Mouse (Mus musculus) cerebellum, adult 11-12 months (tissue): Measurements from ENCODE around the gene Lmcd1.

ENCODE experiments used
- DNase-seq: peaks from one replicate; pipeline ENCODE4 v3.0.0; 2022

The Lmcd1 gene

DNA sequence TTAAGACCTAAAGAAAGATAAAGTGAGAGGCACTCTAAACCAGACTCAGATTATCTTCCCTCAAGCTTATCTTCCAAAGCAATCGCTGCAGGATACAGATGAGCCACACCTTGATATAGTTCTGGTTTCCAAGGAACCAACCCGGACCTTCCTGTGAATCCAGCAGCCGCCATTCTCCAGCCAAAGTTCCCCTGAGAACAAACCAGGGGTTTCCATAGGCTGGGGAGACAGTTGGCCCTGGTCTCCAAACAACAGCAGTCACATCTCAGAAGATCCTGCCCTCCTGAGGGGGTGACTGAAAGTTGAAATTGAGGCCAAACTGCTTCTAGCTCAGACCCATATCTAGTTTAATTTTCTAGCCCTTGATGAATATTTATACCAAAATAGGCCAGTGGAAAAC, 14.7 kb downstream of the Lmcd1 start:
- DNase-seq = no peak

DNA sequence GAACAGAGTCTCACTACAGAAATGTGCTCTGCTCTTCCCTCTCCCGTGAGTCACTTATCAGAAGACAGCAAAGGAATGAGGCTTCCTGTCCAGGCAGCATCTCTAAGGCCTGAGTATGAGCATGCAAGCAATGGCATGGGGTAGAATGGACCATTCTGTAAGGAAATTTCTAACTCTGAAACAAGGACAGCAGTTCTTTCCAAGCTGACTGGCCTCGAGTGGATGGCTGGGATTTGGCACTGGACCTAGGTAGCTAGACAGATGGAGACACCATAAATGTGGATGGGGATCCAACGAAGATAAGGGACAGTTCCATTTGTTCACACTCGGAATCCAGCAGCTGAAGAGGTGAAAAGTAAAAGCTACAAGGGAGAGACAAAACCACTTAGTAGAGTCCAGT, 17.6 kb downstream of the Lmcd1 start:
- no peak for DNase-seq

DNA sequence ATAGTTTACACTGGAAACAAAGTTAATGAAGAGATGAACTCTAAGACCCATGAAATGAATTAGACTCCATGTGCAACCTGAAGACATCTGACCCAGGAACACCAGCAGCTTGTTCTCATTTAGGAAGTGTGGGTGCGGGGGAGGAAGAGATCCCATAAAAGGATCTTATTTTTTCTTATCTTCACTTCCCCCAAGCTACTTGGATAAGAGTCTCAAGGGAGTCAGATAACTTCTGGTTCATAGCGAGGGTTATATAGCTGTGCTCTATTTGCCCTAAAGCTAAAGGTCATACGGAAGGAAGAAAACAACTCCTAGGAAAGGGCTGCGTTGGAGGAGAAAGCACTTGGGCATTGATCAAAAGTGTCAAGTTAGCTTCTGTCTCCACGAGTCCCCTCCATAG, 19.8 kb downstream of the Lmcd1 start:
- no peak for DNase-seq

DNA sequence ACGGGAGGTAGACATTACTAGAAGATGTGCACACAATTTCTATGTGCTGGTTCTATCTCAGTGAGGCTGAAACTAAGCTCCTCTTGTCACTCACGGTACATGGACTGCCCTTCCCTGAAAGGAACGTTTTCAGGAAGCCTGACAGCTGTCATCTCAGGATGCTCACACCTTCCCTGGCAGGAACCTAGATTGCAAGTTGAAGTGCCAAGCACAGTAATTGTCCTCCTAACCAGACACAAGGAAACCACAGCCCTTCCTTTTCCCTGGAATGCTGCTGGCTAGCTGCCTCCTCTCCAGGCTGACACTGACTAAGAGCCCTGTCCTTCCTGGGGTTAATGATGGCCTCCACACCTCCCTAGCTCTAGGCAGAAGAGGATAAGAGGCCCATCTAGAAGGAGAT, 21.7 kb downstream of the Lmcd1 start:
- no peak for DNase-seq

DNA sequence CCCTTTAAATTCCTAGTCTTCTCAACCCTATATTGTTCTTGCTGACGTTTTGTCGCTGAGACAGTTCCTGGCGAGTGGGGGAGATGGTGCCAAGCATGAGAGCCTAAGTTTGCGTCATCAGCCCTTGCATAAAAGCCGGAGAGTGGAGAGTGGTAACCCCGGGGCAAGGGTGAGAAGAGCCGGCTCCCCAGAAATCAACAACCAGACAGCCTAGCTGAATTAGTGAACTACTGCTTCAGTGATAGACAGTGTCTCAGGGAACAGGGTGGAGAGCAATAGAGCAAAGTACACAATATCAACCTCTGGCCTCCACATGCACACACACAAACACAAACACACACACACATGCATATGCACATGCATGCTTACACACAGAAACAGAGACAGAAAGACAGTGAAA, 26.6 kb downstream of the Lmcd1 start:
- no peak for DNase-seq

DNA sequence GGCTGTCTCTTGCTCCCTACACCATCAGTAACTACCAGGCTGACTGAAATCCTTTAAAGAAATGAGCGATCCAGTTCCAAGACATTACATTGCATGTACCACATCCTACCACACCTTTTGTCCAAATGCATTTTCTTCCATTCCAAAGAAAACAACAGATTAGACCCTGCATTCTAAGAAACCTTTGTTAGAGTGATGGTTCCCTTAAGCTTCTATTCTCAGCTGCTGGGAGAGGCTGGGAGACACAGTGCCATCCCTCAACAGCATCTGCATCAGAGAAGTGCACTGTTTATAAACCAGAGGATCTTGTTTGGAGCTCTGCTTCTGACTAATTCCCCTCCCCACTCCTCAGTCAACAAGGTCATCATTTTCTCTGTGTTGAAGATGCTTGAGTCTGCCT, 27.1 kb downstream of the Lmcd1 start:
- no peak for DNase-seq

DNA sequence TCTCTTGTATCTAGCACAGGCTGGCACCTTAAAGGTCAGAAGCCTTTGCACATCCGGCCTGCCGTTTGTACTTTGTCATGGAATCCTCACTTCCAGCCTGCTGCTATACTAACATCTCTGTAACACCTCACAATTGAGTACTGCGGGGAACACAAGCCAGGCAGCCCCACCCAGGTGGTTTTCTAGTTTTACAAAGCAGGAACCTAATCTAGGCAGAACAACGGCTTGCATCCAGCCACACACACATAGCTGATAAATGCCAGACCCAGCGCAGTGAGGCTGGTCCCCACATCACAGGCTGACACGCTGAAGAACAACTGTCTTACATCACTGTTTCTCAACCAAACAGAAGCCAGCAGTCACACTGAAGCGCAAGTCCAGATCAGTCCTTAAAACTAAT, 28.7 kb downstream of the Lmcd1 start:
- no peak for DNase-seq

DNA sequence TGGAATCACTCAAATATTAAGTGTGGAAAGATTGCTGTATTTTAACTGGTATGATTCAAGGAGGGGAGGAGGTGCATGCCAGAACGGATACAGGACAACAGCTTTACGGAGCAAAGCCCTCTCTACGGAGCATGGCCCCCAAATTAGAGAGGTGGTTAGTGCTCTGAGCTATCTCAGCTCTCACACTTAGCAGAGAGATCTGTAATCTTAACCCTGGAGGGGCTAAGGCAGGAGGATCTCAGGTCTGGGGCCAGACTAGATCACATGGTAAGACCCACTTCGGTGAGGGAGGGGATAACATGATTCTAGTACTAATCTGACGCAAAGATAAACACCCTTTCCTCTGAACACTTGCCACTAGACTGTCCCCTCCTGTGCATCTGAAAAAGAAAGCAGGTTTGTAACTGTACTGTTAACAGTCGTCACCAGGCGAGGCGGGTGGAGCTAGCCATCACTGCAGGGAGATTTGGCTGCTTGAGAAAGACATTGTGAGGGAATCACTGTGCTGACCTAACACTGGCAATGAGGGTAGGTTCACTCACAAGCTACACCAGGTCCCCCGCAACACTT, 29.3 kb downstream of the Lmcd1 start:
- DNase-seq = no peak

DNA sequence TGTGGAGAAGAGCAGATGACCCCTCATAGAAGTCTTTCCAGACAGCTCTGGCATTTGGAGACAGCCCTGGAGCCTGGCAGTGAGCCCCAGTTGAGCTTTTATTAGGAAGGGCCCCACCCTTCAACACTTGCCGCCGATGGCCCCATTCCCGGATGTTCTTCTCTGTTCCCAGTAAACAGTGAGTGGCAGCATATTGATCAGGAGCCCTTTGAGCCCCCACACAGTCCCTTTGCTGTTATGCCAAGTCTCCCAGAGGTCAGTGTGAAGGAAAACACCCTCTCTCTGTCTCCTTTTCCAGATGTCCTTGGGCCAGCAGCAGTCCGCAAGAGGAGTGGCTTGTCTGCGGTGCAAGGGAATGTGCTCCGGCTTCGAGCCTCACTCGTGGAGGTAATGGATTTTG, 31.2 kb downstream of the Lmcd1 start:
- DNase-seq = peak; percentile 3

DNA sequence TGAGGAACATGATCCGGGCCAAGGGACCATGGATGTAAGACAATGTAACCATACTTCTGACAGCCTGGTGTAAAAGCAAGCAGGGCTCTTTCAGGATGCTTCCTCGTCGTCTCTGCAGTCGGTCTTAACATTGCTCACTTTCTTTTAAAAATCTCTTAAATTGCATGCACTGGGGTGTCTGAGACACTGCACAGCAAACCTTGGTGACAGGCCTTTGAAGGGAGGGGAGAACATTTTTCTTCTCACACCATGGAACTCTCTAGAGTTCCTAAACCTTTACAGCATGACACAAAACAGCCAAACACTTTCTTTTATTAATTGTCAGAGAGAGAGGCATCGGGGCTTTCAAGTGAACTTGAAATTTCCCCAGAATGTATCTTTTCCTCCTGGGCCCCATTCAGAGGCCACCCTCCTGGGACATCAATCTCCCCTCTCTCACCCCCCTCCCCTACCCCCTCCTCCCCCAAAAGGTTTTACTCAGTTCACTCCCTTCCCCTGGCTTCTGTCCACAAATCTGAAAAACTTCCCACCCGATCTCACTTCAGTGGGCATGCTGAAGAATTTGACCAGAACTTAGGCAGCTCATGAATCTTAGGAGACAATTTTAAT, 35.9 kb downstream of the Lmcd1 start:
- no peak for DNase-seq

DNA sequence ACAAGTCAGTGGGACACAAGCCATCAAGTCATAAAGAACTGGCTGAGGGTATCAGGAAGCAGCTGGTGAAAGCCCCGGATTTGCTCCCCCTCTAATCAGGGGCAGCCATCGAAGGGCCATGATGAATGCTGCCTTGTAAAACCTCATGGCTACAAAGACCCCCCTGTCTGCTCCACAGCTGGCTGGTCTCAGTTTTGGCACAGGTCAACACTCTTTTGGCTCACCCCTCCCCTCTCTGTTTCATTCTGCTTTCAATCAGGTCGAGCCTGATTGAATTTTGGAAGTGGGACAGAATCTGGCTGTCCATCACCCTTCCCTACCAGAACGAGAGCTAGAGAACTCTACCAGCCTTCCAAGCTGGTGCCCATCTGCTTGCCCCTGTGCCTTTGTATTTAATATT, 37.8 kb downstream of the Lmcd1 start:
- no peak for DNase-seq

DNA sequence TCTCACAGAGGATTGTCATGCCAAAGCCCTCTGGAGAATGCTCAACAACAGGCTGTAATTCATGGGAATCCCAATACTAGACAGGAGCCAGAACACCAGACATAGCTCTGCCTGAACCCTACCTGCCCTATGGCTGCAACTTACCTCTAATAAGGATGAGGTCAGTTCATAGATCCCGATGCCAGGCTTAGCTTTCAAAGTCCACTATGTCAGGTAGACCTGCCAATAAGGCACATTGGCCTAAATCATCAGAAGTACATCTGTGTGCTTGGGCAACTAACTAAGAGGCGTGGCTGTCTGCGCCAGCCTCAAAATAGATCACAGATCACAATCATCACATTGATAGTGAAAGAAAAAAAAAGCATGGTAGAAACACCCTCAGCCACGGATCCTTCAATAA, 45.9 kb downstream of the Lmcd1 start:
- no peak for DNase-seq

DNA sequence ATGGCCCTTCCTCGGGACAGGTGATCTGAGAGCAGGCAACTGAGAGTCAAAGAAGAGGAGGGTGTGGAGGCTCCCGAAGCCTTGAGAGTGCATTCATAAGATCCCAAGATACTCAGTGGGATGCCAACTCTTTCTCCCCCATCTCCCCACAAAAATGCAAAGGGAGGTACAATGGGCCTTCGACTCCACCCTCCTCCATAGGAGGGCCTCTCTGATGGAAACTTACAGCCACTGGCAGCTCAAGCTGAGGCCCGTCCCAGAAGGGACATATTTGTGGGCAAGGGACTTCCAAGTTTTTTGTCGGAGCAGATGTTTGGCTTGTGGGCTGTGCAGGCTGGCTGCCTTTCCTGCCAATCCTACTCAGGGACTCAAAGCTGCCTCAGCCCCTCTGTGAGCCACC, 47.1 kb downstream of the Lmcd1 start:
- no peak for DNase-seq

DNA sequence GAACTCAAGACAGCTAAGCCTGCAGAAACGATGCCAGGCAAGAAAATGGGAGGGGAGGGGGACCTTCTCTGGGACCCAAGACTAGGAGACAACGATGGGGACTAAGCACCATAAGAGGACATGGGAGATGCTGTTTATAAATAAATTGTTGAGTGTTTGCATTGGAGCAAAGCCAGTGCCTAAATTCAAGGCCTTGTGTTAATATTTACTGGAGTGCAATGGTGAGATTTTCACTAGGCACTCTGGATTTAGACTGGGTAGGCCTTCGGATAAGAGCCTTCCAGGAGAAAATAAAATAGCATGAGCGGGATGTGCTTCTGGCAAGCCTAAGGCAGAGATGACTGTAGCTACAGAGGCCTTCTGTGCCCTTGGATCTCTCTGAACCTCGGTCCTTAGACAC, 49.4 kb downstream of the Lmcd1 start:
- no peak for DNase-seq

DNA sequence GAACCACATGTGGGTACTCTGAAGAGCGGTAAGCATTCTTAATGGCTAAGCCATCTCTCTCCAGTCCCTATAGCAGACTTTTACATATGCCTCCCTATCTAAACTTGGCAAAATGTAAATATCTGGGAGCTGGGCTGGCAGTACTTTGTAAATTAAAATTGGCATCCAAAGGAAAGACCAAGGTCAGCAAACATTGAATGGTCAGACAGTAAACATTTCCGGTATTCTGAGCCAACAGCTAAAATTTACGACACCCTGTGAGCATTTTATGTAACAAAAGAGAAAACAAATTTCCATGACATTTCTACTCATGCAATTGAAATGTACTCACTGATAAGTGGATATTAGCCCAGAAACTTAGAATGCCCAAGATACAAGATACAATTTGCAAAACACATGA, 51.7 kb downstream of the Lmcd1 start:
- no peak for DNase-seq

DNA sequence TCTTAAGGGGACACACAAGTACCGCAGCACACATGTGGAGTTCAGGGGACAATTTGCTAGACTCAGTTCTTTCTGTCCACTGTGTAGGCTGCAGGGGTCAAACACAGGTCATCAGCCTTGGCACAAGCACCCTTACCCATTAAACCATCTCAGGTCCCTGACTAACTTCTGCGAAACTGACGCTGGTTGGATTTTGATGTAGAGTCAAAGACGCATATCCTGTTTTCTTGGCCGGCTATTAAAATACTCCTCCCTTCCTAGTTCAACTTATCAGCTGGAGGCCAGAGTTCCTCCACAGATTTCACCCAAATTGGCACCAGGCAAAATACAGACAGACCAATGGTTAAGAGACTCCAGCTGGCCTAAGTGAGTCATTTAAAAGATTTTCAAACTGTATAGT, 54.2 kb downstream of the Lmcd1 start:
- DNase-seq = no peak

DNA sequence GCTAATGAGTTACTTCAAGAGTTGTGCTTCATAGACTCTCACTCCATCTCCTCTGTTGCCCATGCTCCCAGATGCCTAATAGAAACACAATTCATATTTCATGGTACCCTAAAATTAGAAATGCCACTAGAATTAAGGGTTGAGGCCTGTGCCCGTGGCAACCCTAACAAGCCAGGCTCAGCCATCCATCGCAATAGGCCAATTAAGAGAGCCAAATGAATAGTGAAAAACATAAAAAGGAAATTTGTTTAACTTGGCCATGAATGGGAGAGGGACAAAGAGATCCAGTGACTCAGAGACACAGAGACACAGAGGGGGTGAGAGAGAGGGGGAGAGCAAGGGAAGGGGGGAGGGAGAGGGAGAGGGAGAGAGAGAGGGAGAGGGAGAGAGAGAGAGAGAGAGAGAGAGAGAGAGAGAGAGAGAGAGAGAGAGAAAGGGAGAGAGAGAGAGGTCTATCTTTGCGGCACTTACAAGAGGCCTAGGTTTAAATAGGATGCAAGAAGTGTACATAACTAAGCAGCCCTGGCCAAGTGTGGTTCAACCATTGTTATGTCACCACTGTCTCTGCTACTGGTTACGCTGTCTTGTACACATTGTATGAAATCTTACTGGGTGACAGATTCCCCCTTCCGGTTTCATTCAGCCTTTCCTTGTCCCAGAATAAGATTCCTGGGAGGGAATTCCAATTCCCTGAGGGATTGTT, 57.1 kb downstream of the Lmcd1 start:
- DNase-seq = no peak

DNA sequence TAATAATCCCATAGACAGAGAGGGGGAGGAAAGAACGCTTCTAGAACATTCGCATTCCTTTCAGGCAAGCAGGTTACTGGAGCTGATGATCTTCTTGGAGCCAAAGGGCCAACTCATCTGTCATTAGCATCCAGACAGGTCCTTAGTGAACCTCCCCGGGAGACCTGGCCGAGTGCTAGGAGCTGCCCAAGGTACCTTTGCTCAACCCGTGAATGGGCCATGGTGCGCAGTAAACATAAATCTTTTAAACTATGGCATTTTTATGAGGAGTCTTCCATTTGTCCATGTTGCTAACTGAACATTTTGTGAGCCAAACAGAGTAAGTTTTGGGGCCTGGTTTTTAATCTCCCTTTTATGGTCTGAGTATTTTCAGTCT, 57.7 kb downstream of the Lmcd1 start:
- DNase-seq = no peak

DNA sequence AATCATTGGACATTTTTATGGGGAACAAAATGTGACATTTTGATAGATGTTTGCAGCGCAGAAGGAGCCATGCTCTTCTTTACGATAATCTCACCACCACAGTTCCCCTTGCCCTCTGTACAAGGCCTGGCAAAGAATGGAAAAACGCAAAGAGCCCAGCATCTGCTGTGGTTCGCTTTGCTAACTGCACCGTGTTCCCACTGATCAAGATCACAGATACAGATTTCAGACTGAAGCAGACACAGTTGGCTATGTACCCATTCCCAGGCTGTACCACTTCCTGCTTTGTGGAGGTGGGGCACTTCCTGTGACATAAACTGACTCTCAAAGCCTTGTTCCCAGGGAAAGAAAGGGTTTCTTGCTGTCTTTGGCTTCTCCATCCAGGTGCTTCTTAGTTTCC, 60.4 kb downstream of the Lmcd1 start:
- no peak for DNase-seq

DNA sequence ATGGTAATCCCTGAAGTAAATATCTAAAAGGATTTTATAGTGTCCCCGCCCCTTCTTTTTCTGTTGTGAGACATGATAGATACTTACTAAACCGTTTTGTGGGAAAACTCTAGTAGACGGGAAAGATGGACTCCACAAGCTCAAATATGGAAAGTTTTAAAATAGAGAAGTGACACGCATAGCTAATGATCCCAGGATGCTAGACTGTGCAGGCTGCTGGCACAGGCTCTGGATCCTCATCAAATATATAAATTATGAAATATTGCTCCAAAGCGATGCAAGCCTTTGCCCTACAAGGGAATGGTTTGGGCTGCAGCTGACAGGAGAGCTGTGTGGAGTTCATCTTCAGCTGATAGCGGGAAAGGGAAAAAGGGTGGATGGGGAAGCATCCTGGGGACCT, 64.1 kb downstream of the Lmcd1 start:
- DNase-seq = no peak

DNA sequence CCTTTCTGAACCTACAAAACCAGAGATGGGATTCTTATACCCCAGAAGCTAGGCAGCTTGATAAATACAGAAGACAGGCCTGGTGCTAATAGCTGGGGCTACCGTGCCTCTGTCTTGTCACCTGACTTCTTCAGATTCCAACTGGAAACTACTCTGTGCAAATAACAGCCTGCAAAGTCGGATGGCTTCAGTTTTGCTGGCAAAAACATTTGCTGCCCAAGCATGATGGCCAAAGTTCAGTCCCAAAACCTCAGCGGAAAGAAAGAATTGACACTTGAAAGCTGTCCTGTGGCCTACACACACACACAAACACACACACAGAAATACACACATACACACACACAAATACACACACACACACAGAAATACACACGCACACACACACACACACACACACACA, 65.5 kb downstream of the Lmcd1 start:
- DNase-seq = no peak

DNA sequence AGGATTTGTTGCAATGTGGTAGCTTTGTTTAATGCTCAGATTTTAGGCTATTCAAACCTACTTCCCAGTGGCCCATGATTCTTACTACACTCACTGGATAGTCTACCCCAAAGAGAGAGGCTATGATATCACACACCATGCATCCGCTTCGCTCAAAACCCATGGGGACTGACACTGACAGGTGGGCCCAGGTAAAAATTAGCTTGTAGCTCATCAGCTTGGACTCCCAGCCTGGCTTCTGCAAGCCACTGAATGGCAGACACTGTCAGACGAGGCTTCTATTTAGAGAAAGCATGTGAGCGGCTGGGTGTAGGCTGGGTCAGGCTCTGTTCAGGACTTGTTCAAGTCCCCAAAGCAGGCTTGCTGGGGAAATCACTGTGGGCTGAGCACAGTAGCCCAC, 76.9 kb downstream of the Lmcd1 start:
- no peak for DNase-seq

DNA sequence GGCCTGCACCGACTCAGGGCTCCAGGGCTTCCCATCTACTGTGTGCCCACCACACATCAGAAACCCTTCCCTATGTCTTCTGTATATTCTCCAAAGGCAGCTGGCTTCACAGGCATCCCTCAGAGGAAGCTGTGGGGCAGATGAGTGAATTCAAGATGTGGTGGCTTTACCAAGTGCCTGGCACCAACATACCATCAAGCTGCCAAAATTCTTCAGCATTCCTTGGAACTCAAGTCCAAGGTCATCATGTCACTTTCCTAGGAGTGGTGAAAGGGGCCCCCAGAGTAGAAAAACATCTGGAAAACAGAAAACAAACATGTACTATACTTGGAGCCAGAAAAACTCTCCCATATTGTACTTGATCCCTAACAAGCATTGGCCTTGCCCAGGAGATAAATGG, 85.8 kb downstream of the Lmcd1 start:
- no peak for DNase-seq

DNA sequence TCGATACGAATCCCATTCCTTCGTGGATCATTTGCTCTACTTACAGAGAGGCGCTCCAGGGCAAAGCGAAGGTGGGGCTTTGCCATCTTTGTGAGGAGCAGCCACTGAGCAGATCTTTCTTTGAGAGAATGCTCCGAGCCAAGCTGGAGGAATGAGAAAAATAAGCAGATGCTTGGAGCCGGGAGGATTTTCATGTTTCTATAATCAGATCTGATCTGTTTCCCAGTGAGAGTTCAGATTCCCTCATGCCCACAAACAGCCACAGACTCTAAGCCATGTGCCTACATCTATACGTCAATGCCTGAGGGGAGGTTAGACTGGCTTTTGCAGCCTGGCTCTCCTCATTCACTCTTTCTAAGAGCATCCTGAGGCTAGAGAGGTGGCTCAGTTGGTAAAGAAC, 87.1 kb downstream of the Lmcd1 start:
- no peak for DNase-seq

DNA sequence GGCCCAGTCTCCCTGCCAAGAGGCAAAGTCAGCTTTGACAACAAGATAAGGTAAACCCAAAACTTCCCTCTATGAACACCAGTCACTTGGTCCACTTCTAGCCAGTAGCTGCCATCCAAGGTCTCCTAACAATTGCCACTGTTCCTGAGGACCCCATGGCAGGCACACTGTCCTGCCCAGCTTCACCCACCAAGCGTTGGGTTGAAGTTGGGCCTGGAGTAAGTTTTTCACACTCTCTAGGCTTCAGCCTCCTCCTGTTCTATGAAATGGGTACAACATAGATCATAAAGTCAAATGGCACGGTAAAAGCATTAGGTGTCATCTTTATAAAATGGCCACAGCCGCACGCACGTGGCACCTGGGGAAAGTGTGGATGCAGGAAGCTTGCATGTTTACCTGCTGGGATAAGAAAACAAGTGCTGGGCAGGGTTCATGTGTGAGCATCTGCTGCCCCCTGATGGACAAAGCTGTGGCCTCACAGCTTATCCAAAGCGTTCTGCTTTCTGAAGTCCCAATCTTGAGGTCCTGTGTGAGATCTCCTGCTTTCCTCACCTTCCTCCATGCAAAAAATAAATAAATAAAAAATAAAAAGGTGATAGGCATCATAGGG, 88.9 kb downstream of the Lmcd1 start:
- no peak for DNase-seq
